Mouse (Mus musculus): ENCODE measurements around the gene C030005K15Rik. TPM values are rescaled to one million over a fixed set of nuclear protein-coding genes. Genes with fewer than 3 reads are reported as not detected.

Gene C030005K15Rik
- polyA plus RNA-seq, 1 experiment from 2014 or later: not detected

- no peaks in the 10 kb centered on the region for H3K36me3 ChIP-seq (ENCODE audit: control insufficient read depth, insufficient read depth, low read length)
- H3K4me1 ChIP-seq (ENCODE audit: control insufficient read depth, insufficient read depth, low read length): no peaks in the 10 kb centered on the region
- no peak overlapping the region for H3K27ac ChIP-seq (ENCODE audit: low read depth, low read length)
- no peak overlapping the region for H3K4me3 ChIP-seq (ENCODE audit: low read depth, low read length)
- no peaks in the 10 kb centered on the region for H3K9me3 ChIP-seq (ENCODE audit: control insufficient read depth, low read length)
- H3K9ac ChIP-seq (ENCODE audit: low read length): no peak overlapping the region
- no peak overlapping the region for H3K4me2 ChIP-seq (ENCODE audit: low read depth)
- no peaks in the 10 kb centered on the region for H3K27me3 ChIP-seq (ENCODE audit: control insufficient read depth, insufficient read depth, low read length)
- no peak for DNase-seq (ENCODE audit: low spot score)
- ATAC-seq (ENCODE audit: insufficient read depth, low FRiP score, low TSS enrichment): no peak
Observed at GRCm38 (mm10) chr10:97682981-97683380, 43.6 kb downstream of the C030005K15Rik start.

Other genes with a start within 250 kb of the C030005K15Rik start
- 46.0 and 48.1 TPM in 2 replicates for gene Dcn, start 247.1 kb downstream of the C030005K15Rik start, polyA plus RNA-seq (2014; fragmentation: Nextera tagmentation; extraction: Ambion mirVana)
- gene Lum, start 161.6 kb downstream of the C030005K15Rik start, polyA plus RNA-seq (2014; fragmentation: Nextera tagmentation; extraction: Ambion mirVana): 49.6 and 58.9 TPM in 2 replicates
- gene Kera, start 119.9 kb downstream of the C030005K15Rik start, polyA plus RNA-seq (2014; fragmentation: Nextera tagmentation; extraction: Ambion mirVana): 0.13 and 0.20 TPM in 2 replicates
- 0.99 and 1.1 TPM in 2 replicates for gene Epyc, start 82.7 kb downstream of the C030005K15Rik start, polyA plus RNA-seq (2014; fragmentation: Nextera tagmentation; extraction: Ambion mirVana)
- gene Ccer1, start 33.7 kb downstream of the C030005K15Rik start, polyA plus RNA-seq (2014; fragmentation: Nextera tagmentation; extraction: Ambion mirVana): not detected in 2 replicates